Mouse (Mus musculus): Measurements from ENCODE around the gene Pex19.

Gene Pex19

DNA sequence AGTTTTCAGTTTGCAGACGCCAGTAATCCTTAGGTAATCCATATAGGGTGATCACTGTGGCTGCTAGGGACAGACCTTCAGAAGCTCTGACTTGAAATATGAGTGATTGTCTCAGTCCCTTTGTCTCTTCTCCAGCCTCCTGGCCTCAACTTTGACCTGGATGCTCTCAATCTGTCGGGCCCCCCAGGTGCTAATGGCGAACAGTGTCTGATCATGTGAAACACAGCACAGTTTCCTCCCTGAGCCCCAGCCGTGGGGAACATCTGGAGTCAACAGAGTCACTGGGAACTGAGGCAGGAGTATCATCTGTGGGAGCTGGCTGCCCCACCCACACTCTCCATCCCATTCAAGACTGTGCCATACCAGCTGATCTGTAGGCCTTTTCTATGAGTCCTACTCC, 7.5 kb downstream of the Pex19 start:
- no peak for DNase-seq (ENCODE audit: low spot score)

DNA sequence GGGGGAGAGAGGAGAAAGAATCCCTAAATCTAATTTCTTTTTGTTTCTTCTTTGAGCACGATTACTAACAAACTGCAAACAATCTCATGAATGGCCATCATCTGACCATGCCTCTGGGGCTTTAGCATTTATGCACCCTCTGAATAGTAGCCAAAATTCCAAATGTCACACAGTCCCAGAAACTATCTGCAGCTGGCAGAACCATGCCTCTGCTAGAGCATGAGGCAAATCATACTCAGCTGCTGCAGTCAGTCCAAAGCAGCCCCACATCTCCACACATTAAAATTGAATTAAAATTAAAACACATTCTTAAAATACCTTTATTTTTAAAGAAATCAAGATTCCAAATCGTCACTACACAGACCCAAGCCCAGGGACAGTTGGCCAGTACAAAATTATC, 13.6 kb downstream of the Pex19 start:
- DNase-seq (ENCODE audit: low spot score), result no peak

- no peak for DNase-seq (ENCODE audit: low spot score)
Observed at GRCm38 (mm10) chr1:172140825-172141224, 14.3 kb downstream of the Pex19 start.

DNA sequence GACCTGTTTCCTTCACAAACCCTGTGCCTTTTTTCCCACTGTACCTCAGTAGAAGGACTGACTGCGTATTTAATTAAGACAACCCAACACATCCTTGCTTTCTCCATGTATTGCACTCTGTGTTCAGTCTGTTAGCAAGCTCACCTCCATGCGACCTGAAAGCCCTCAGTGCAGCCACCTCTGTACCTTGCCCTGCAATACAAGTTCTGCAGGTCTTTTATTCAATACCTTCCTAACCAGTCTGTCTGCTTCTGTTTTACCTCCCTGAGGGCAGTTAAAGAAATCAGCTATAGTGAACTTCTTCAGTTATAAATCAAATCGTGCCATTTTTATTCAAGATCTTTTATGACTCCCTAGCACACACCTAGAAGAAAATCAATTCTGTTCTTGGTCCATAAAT, 15.0 kb downstream of the Pex19 start:
- DNase-seq (ENCODE audit: low spot score), result no peak

DNA sequence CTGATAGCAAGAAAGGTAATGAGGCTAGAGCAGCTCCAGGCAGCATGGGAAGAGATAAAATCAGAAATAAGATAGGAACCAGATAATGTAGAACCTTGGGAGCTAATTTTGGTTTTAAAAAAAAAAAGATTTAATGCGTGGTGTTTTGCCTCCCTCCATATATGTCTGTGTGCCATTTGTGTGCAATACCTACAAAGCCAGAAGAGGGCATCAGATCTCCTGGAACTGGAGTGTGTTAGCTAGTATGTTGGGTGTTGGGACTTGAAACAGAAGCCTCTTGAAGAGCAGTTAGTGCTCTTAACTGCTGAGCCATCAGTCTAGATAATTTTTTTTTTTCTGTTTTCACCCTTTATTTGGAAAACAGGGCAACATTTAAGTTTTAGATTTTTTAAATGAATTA, 17.0 kb downstream of the Pex19 start:
- DNase-seq (ENCODE audit: low spot score), result peak; percentile 36

DNA sequence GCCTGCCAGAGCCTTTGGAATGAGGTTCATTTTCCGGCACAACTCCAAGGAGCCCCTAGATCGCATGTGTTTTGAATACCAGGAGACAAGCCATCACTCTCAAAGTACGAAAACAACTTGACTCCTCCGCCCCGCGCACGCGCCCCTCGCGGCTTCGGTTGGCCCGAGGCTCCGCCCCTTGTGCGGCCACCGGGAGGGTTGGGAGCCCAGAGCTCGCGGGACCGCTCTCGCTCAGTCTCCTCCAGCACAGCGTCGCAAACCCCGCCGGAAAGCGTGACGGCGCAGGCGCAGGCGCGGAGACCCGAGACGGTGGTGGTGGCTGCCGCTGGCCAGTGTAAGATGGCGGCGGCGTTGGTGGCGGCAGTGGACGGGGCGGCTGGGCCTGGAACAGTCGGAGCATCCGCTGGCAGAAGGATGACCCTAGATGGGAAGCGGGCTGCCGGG, 21.3 kb downstream of the Pex19 start, which contains the start of gene Dcaf8:
Dcaf8 (plus strand) TSS at position 250 of the 444 bp plus-strand sequence.
- peak; percentile 94 for DNase-seq (ENCODE audit: low spot score)

DNA sequence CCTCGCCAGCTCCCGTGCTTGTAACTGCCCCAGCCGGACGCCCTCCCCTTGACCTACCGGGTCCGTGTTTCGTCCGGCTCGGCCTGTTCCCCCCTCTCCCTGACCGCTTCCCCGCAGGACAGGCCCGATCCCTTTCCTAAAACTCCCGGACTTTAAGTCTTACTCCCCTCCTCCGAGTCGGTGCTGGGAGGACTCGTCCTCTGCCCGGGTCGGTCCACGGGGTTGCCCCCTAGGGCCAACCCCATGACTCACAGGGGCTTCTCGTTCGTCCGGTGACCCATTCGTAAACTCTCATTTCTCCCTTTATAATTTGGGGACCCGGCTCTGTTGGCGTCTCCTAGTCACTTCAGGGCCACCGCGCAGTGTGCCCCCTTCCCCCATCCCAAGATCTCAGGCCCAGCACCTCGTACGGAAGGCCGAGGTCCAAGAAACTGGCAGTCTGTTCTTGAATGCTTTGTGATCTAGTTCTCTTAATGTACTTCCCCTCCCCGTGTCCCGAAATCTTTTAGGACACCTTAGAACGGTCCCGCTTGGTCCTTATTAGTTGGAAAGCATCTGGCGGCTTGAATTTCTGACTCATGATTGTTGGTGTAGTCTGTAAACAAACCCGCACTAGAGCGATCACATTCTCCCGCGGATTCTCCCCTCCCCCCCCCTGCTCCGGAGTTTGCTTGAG, 21.9 kb downstream of the Pex19 start:
- peak; percentile 22 for DNase-seq (ENCODE audit: low spot score)

DNA sequence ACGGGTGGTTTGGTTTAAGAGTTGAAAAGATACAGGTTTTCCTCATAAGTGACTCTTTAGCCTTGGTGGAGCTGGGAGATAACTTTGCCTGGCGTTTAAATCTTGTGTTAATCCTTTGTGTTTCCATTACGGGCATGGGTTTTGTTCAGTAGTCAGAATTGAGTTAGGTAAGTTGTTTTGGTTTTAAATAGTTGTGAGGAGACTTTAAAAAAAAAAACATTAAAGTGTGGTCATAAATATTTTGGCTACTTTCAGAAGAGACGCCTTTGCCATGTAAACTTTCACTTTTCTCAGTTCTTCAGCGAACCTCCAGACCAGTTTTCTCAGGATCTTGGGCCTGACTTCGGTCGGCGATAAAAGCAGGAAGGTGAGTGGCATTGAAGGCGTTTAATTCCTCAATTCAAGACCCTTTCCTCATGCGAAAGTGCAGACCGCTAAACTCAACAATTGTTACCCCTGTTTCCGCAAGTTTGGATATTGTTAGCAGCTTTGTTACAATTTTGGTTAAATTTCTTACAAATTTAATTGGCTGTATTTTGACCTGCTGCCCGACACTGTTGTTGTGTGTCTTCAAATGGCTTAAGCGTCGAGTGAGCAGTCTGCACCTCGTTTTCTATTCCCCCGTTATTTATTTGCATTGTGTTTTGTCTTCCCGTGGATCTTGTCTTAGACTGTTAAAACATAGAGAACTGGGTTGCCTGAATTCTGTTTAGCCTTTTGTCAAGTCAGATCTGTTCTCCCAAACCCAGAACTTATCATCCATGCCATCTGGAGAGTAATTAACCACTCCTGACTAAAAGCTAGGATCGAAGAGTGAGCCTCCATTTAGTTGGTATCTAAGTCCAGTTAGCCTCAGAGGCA, 22.6 kb downstream of the Pex19 start:
- no peak for DNase-seq (ENCODE audit: low spot score)

GRCm38 (mm10) chr1:172154536-172154935, 28.0 kb downstream of the Pex19 start:
- DNase-seq (ENCODE audit: low spot score), result no peak

- no peak for DNase-seq (ENCODE audit: low spot score)
Observed at GRCm38 (mm10) chr1:172155518-172155917, 29.0 kb downstream of the Pex19 start.

DNA sequence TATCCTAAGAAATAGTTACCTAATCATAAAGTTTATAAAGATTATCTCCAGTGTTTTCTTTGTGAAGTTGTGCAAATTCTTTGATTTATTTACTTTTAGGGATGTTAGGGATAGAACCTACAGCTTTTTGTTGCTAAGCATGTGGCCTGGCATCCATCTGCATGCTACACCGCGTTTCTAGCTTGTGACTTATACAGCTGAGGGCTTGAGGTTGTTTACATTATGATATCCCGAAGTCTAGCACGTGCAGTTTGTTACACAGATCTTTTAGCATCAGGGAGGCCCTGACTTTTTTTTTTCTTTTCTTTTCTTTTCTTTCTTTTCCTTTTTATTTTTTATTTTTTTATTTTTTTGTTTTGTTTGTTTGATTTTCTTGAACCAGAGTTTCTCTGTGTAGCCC, 33.4 kb downstream of the Pex19 start:
- no peak for DNase-seq (ENCODE audit: low spot score)

DNA sequence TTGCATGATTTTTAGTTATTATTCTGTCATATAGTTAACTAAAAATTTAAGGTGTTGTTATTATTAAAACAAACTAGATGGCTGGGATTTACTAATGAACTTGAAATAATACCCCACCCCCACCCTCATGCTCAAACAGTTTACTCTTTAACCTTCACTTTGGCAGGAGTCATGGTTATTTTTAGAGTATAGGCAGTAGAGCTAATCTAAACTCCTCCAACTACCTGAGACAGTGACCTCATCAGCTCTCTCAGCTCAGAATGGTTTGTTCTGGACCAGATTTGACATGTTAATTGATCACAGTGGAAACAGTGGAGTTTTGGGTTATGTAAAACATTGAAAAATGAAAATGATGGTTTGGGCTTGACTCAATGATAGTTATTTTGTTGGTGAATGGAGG, 34.0 kb downstream of the Pex19 start:
- no peak for DNase-seq (ENCODE audit: low spot score)

- DNase-seq (ENCODE audit: low spot score), result no peak
Observed at GRCm38 (mm10) chr1:172162009-172162408, 35.5 kb downstream of the Pex19 start.

- no peak for DNase-seq (ENCODE audit: low spot score)
Observed at GRCm38 (mm10) chr1:172162959-172163358, 36.4 kb downstream of the Pex19 start.

- DNase-seq (ENCODE audit: low spot score), result no peak
Observed at GRCm38 (mm10) chr1:172167911-172168310, 41.4 kb downstream of the Pex19 start.

GRCm38 (mm10) chr1:172169809-172170208, 43.3 kb downstream of the Pex19 start:
- DNase-seq (ENCODE audit: low spot score), result no peak

GRCm38 (mm10) chr1:172172381-172172780, 45.8 kb downstream of the Pex19 start:
- DNase-seq (ENCODE audit: low spot score), result no peak

DNA sequence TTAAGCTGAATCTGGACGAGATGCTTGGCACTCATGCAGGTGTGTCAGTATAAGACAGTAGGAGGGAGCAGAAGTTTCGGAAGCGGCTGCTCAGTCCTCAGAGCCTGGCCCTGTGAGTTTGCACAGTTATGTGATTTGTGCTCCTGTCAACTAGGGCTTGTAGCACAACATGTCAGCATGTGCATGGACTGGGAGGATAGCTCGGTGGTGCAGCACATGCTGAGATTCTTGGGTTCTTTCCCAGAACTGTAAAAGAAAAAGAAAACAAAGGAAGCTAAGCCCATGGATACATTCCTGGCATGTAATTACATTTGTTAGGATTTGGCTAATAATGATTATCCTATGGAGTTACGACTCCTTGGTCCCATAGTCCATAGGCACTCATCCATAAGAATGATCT, 46.6 kb downstream of the Pex19 start:
- DNase-seq (ENCODE audit: low spot score), result no peak

DNA sequence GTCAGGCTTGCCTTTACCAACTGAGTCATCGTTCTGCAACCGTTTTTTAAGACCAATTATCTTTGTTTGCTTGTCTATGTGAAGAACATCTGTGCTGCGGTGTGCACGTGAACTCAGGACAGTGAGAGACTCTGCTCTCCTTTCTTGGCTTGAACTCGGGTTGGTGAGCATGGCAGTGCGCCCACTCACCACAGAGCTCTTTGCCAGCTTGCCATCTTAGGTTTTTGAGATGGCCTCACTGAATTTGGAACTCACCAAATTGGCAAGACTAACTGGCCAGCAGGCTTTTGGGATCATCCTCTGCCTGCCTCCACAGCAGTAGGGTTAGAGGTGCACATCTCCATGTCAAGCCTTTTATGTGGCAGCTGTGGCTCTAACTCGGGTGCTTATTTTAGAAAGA, 51.2 kb downstream of the Pex19 start:
- no peak for DNase-seq (ENCODE audit: low spot score)

GRCm38 (mm10) chr1:172179102-172179501, 52.5 kb downstream of the Pex19 start:
- DNase-seq (ENCODE audit: low spot score), result no peak

GRCm38 (mm10) chr1:172180881-172181280, 54.3 kb downstream of the Pex19 start:
- no peak for DNase-seq (ENCODE audit: low spot score)

DNA sequence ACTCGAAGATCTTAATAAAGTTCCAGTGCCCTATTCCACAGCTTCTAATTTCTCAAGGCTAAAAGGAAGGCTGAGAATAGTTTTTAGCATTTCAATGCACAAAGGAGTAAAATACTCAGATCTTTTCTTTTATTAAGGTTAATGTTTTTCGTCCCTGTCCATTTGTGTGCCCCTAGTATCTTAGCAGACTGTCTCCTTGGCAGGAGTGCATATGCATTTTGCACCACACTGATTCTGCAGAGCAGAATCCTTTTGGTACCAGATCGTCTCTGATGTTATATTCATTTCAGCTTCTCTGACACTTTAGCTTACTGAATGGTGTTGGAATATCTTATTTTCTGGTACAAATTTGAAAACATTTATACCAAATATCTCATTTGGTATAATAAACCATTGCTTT, 55.2 kb downstream of the Pex19 start:
- no peak for DNase-seq (ENCODE audit: low spot score)

GRCm38 (mm10) chr1:172183056-172183455, 56.5 kb downstream of the Pex19 start:
- no peak for DNase-seq (ENCODE audit: low spot score)

Measured in urinary bladder, postnatal 25 days (tissue).